Mouse (Mus musculus) hindbrain, embryonic 10.5 days (tissue): ENCODE measurements around the gene 1500009C09Rik. TPM values are rescaled to one million over a fixed set of nuclear protein-coding genes. Genes with fewer than 3 reads are reported as not detected.

Experiments
- DNase-seq: peaks from one replicate; pipeline ENCODE4 v3.0.0-alpha.2; 2017; ENCODE audit warnings: low spot score
- H3K27ac ChIP-seq: fragments of 300-500 bp; sonication (generic); 2 replicates; pipeline ENCODE4 v1.5.1; 2016; ENCODE audit warnings: mild to moderate bottlenecking, moderate library complexity
- H3K27me3 ChIP-seq: fragments of 300-500 bp; sonication (generic); 2 replicates; pipeline ENCODE4 v1.6.1; 2016; ENCODE audit warnings: mild to moderate bottlenecking; ENCODE audit not compliant: poor library complexity, insufficient read depth, severe bottlenecking
- H3K36me3 ChIP-seq: fragments of 300-500 bp; sonication (generic); 2 replicates; pipeline ENCODE4 v1.6.1; 2016; ENCODE audit warnings: mild to moderate bottlenecking, moderate library complexity
- H3K4me1 ChIP-seq: fragments of 300-500 bp; sonication (generic); replicated peaks from 2 replicates; pipeline ENCODE4 v1.6.1; 2016; ENCODE audit warnings: mild to moderate bottlenecking
- H3K4me3 ChIP-seq: fragments of 300-500 bp; sonication (generic); 2 replicates; pipeline ENCODE4 v1.5.1; 2016; ENCODE audit warnings: mild to moderate bottlenecking, moderate library complexity
- H3K9me3 ChIP-seq: fragments of 300-500 bp; sonication (generic); 2 replicates; pipeline ENCODE4 v1.6.1; 2016; ENCODE audit warnings: mild to moderate bottlenecking, moderate library complexity
- WGBS: fragments of 180-500 bp; shearing (Covaris S2); methylation state at CpG from one replicate; pipeline ENCODE4 v1.1.7; 2016; 5-methylcytosine and 5-hydroxymethylcytosine counted together
- polyA plus RNA-seq: library from polyadenylated mRNA; unstranded; fragments of >200 nt; fragmentation: Nextera tagmentation; extraction: Ambion mirVana; gene quantifications from 2 replicates; pipeline ENCODE4 v1.2.1, GENCODE M21; 2016

The 1500009C09Rik gene
- 0.17 and 1.5 TPM in 2 replicates for polyA plus RNA-seq

GRCm38 (mm10) chr15:82252097-82252496 lies at the start of gene 1500009C09Rik:
1500009C09Rik (plus strand) TSS chr15:82252397.
- Histone ChIP-seq H3K4me3 (no peak within 1 kb of the TSS), H3K4me1 (peaks cover 25% of the 10 kb centered on the region), H3K27ac (no peak within 1 kb of the TSS), H3K27me3 (no peaks in the 10 kb centered on the region), H3K9me3 (0 out of 2 replicates have a peak, but pooled peaks cover 7% of the 10 kb centered on the region), H3K36me3 (no peaks in the 10 kb centered on the region)
- DNase-seq, result no peak
- WGBS, result 93% methylated on average over 6 of the region's 6 CpGs

- Histone ChIP-seq H3K27me3 (peaks cover 38% of the 10 kb centered on the region), H3K4me1 (peaks cover 49% of the 10 kb centered on the region), H3K9me3 (no peaks in the 10 kb centered on the region), H3K4me3 (no peak overlapping the region), H3K36me3 (peaks cover 88% of the 10 kb centered on the region), H3K27ac (no peak overlapping the region)
- no peak for DNase-seq
- WGBS, result 95% methylated on average over 10 of the region's 10 CpGs
Observed at GRCm38 (mm10) chr15:82203090-82203489, 49.1 kb upstream of the 1500009C09Rik start.

GRCm38 (mm10) chr15:82203611-82204351 lies 48.4 kb upstream of the 1500009C09Rik start:
- peaks cover 81% of the 10 kb centered on the region for H3K36me3 ChIP-seq
- no peaks in the 10 kb centered on the region for H3K9me3 ChIP-seq
- peaks cover 49% of the 10 kb centered on the region for H3K4me1 ChIP-seq
- 76% methylated on average over 20 of the region's 20 CpGs for WGBS
- H3K27me3 ChIP-seq, result peaks cover 45% of the 10 kb centered on the region
- H3K4me3 ChIP-seq, result no peak overlapping the region
- DNase-seq, result no peak
- H3K27ac ChIP-seq, result peak overlapping the region; percentile 71

- WGBS, result 65% methylated on average over 10 of the region's 10 CpGs
- Histone ChIP-seq H3K9me3 (no peaks in the 10 kb centered on the region), H3K27ac (peak overlapping the region; percentile 71), H3K4me3 (no peak overlapping the region), H3K27me3 (peaks cover 56% of the 10 kb centered on the region), H3K4me1 (peaks cover 49% of the 10 kb centered on the region), H3K36me3 (peaks cover 70% of the 10 kb centered on the region)
- DNase-seq, result no peak
Observed at GRCm38 (mm10) chr15:82204680-82205371, 47.4 kb upstream of the 1500009C09Rik start.

- Histone ChIP-seq H3K4me1 (peaks cover 61% of the 10 kb centered on the region), H3K27me3 (peaks cover 73% of the 10 kb centered on the region), H3K36me3 (peaks cover 53% of the 10 kb centered on the region), H3K4me3 (no peak overlapping the region), H3K9me3 (no peaks in the 10 kb centered on the region), H3K27ac (no peak overlapping the region; the same call in 1 of the 2 replicates)
- WGBS, result 60% methylated on average over 9 of the region's 9 CpGs
- peak; percentile 39 for DNase-seq
Observed at GRCm38 (mm10) chr15:82206365-82207104, 45.7 kb upstream of the 1500009C09Rik start.

GRCm38 (mm10) chr15:82207105-82207459 lies 45.1 kb upstream of the 1500009C09Rik start:
- H3K4me3 ChIP-seq, result peak overlapping the region; percentile 32
- no peak for DNase-seq
- no peaks in the 10 kb centered on the region for H3K9me3 ChIP-seq
- H3K27me3 ChIP-seq, result peaks cover 78% of the 10 kb centered on the region
- H3K27ac ChIP-seq, result no peak overlapping the region
- 12% methylated on average over 34 of the region's 34 CpGs for WGBS
- H3K4me1 ChIP-seq, result peaks cover 67% of the 10 kb centered on the region
- H3K36me3 ChIP-seq, result peaks cover 48% of the 10 kb centered on the region

GRCm38 (mm10) chr15:82207504-82208219 lies 44.5 kb upstream of the 1500009C09Rik start:
- peaks cover 42% of the 10 kb centered on the region for H3K36me3 ChIP-seq
- H3K9me3 ChIP-seq, result no peaks in the 10 kb centered on the region
- no peak for DNase-seq
- WGBS, result 13% methylated on average over 30 of the region's 30 CpGs
- peaks cover 72% of the 10 kb centered on the region for H3K4me1 ChIP-seq
- H3K27ac ChIP-seq, result no peak overlapping the region
- peaks cover 84% of the 10 kb centered on the region for H3K27me3 ChIP-seq
- peak overlapping the region; percentile 32 for H3K4me3 ChIP-seq

GRCm38 (mm10) chr15:82208307-82208706 lies 43.9 kb upstream of the 1500009C09Rik start:
- H3K27ac ChIP-seq, result no peak overlapping the region
- H3K9me3 ChIP-seq, result no peaks in the 10 kb centered on the region
- H3K27me3 ChIP-seq, result peaks cover 90% of the 10 kb centered on the region
- peaks cover 76% of the 10 kb centered on the region for H3K4me1 ChIP-seq
- DNase-seq, result no peak
- peaks cover 36% of the 10 kb centered on the region for H3K36me3 ChIP-seq
- no peak overlapping the region for H3K4me3 ChIP-seq
- WGBS, result 80% methylated on average over 8 of the region's 8 CpGs

- Histone ChIP-seq H3K4me1 (peaks cover 65% of the 10 kb centered on the region), H3K36me3 (peaks cover 24% of the 10 kb centered on the region), H3K27ac (no peak overlapping the region), H3K27me3 (peaks cover 100% of the 10 kb centered on the region), H3K4me3 (no peak overlapping the region), H3K9me3 (no peaks in the 10 kb centered on the region)
- DNase-seq, result no peak
- 80% methylated on average over 13 of the region's 13 CpGs for WGBS
Observed at GRCm38 (mm10) chr15:82209295-82210050, 42.7 kb upstream of the 1500009C09Rik start.

- peak overlapping the region; percentile 11; the same call in 1 of the 2 replicates for H3K4me3 ChIP-seq
- H3K27me3 ChIP-seq, result peaks cover 100% of the 10 kb centered on the region
- no peaks in the 10 kb centered on the region for H3K9me3 ChIP-seq
- WGBS, result 50% methylated on average over 1 of the region's 1 CpGs
- DNase-seq, result no peak
- no peak overlapping the region for H3K27ac ChIP-seq
- peaks cover 11% of the 10 kb centered on the region for H3K36me3 ChIP-seq
- peaks cover 59% of the 10 kb centered on the region for H3K4me1 ChIP-seq
Observed at GRCm38 (mm10) chr15:82210801-82211200, 41.4 kb upstream of the 1500009C09Rik start.

GRCm38 (mm10) chr15:82211281-82211680 lies 40.9 kb upstream of the 1500009C09Rik start:
- DNase-seq, result no peak
- H3K4me3 ChIP-seq, result peak overlapping the region; percentile 56
- no peak overlapping the region for H3K27ac ChIP-seq
- H3K9me3 ChIP-seq, result no peaks in the 10 kb centered on the region
- H3K36me3 ChIP-seq, result peaks cover 6% of the 10 kb centered on the region
- peaks cover 100% of the 10 kb centered on the region for H3K27me3 ChIP-seq
- peaks cover 59% of the 10 kb centered on the region for H3K4me1 ChIP-seq
- 2% methylated on average over 11 of the region's 11 CpGs for WGBS
